Mouse (Mus musculus) MEL (cell line): ENCODE results near the gene Ghrl. TPM values are rescaled to one million over a fixed set of nuclear protein-coding genes. Genes with fewer than 3 reads are reported as not detected.

Experiments
- DNase-seq: peaks from one replicate; pipeline ENCODE4 v3.0.0; 2011; ENCODE audit warnings: low read depth, low spot score
- H3K27ac ChIP-seq: 2 replicates; pipeline ENCODE4 v1.5.1; 2012; ENCODE audit warnings: low read depth, mild to moderate bottlenecking, control low read depth, low read length, moderate library complexity; ENCODE audit not compliant: control insufficient read depth
- H3K27me3 ChIP-seq, 2 experiments: fragments of 150-350 bp in 1 of 2; sonication (generic) in 1 of 2; 2 replicates each; pipeline ENCODE4 v1.6.1; 2012; ENCODE audit warnings: low read length in 2 of 2, mild to moderate bottlenecking in 2 of 2, improper control_type of control experiment in 1 of 2, moderate library complexity in 1 of 2; ENCODE audit not compliant: insufficient read depth in 2 of 2, control insufficient read depth in 1 of 2
- H3K36me3 ChIP-seq, 2 experiments: 2 replicates each; pipeline ENCODE4 v1.6.1; 2012 to 2014; ENCODE audit warnings: low read length in 2 of 2, improper control_type of control experiment in 1 of 2, inconsistent platforms in 1 of 2, mild to moderate bottlenecking in 1 of 2; ENCODE audit not compliant: insufficient read depth in 2 of 2, control insufficient read depth in 1 of 2
- H3K4me1 ChIP-seq, 2 experiments: fragments of 150-350 bp in 1 of 2; sonication (generic) in 1 of 2; 2 replicates each; pipeline ENCODE4 v1.6.1; 2012; ENCODE audit warnings: low read length in 2 of 2, improper control_type of control experiment in 1 of 2, mild to moderate bottlenecking in 1 of 2; ENCODE audit not compliant: insufficient read depth in 2 of 2, control insufficient read depth in 1 of 2
- H3K4me3 ChIP-seq, 2 experiments: fragments of 150-350 bp in 1 of 2; sonication (generic) in 1 of 2; 2 replicates each; pipeline ENCODE4 v1.5.1; 2012; ENCODE audit warnings: low read depth in 2 of 2, low read length in 2 of 2, mild to moderate bottlenecking in 2 of 2, moderate library complexity in 2 of 2, control low read depth in 1 of 2, improper control_type of control experiment in 1 of 2; ENCODE audit not compliant: control insufficient read depth in 1 of 2, insufficient read depth in 1 of 2
- H3K79me2 ChIP-seq: 2 replicates; pipeline ENCODE4 v1.6.1; 2012; ENCODE audit warnings: mild to moderate bottlenecking, low read length, moderate library complexity; ENCODE audit not compliant: control insufficient read depth, poor library complexity, insufficient read depth
- H3K9ac ChIP-seq: 2 replicates; pipeline ENCODE4 v1.6.1; 2012; ENCODE audit warnings: low read depth, mild to moderate bottlenecking, control low read depth, low read length, moderate library complexity; ENCODE audit not compliant: control insufficient read depth, poor library complexity, severe bottlenecking
- H3K9me3 ChIP-seq: fragments of 150-350 bp; sonication (generic); replicated peaks from 2 replicates; pipeline ENCODE4 v1.6.1; 2012; ENCODE audit warnings: mild to moderate bottlenecking, low read length, improper control_type of control experiment, moderate library complexity; ENCODE audit not compliant: insufficient read depth
- CHD1 ChIP-seq: IDR thresholded peaks from 2 replicates; pipeline ENCODE4 v1.6.1; 2012; ENCODE audit warnings: low read depth, mild to moderate bottlenecking, inconsistent platforms, low read length, improper control_type of control experiment
- CTCF ChIP-seq, 3 experiments: IDR thresholded peaks in 2 of 3; conservative IDR thresholded peaks in 1 of 3; 2 replicates each; pipeline ENCODE4 v1.5.1; 2011 to 2012; ENCODE audit warnings: low read length in 3 of 3, low read depth in 2 of 3, mild to moderate bottlenecking in 2 of 3, improper control_type of control experiment in 1 of 3, inconsistent platforms in 1 of 3, mixed read lengths in 1 of 3, moderate library complexity in 1 of 3; ENCODE audit not compliant: control insufficient read depth in 1 of 3, insufficient read depth in 1 of 3, poor library complexity in 1 of 3, severe bottlenecking in 1 of 3
- ELF1 ChIP-seq: IDR thresholded peaks from 2 replicates; pipeline ENCODE4 v1.6.1; 2014; ENCODE audit warnings: low read depth, mild to moderate bottlenecking, inconsistent platforms, low read length, improper control_type of control experiment, moderate library complexity
- GABPA ChIP-seq: IDR thresholded peaks from 2 replicates; pipeline ENCODE4 v1.6.1; 2012; ENCODE audit warnings: low read depth, mild to moderate bottlenecking, inconsistent platforms, low read length, improper control_type of control experiment, moderate library complexity
- HCFC1 ChIP-seq: IDR thresholded peaks from 2 replicates; pipeline ENCODE4 v1.6.1; 2012; ENCODE audit warnings: low read depth, mild to moderate bottlenecking, inconsistent platforms, low read length, improper control_type of control experiment, moderate library complexity
- KAT2A ChIP-seq: conservative IDR thresholded peaks from 2 replicates; pipeline ENCODE4 v1.6.1; 2012; ENCODE audit warnings: low read depth, low read length, improper control_type of control experiment, inconsistent platforms
- MAFK ChIP-seq: IDR thresholded peaks from 2 replicates; pipeline ENCODE4 v1.6.1; 2011; ENCODE audit warnings: low read depth, mild to moderate bottlenecking, low read length, improper control_type of control experiment, borderline replicate concordance
- MXI1 ChIP-seq: IDR thresholded peaks from 2 replicates; pipeline ENCODE4 v1.6.1; 2011; ENCODE audit warnings: mild to moderate bottlenecking, low read depth, low read length, improper control_type of control experiment
- MYC ChIP-seq: IDR thresholded peaks from 2 replicates; pipeline ENCODE4 v1.6.1; 2011; ENCODE audit warnings: low read depth, mild to moderate bottlenecking, low read length, improper control_type of control experiment, moderate library complexity
- NELFE ChIP-seq: IDR thresholded peaks from 2 replicates; pipeline ENCODE4 v1.6.1; 2011; ENCODE audit warnings: low read depth, low read length, improper control_type of control experiment
- POLR2A ChIP-seq, 2 experiments: IDR thresholded peaks; 2 replicates each; pipeline ENCODE4 v1.6.1; 2011 to 2012; ENCODE audit warnings: low read length in 2 of 2, mild to moderate bottlenecking in 2 of 2, control low read depth in 1 of 2, improper control_type of control experiment in 1 of 2, low read depth in 1 of 2, moderate library complexity in 1 of 2; ENCODE audit not compliant: control insufficient read depth in 1 of 2, insufficient read depth in 1 of 2, poor library complexity in 1 of 2
- RCOR1 ChIP-seq: IDR thresholded peaks from 2 replicates; pipeline ENCODE4 v1.6.1; 2012; ENCODE audit warnings: low read depth, mild to moderate bottlenecking, inconsistent platforms, low read length, improper control_type of control experiment
- SIN3A ChIP-seq: IDR thresholded peaks from 2 replicates; pipeline ENCODE4 v1.6.1; 2012; ENCODE audit warnings: low read length, improper control_type of control experiment, inconsistent platforms
- SMC3 ChIP-seq: IDR thresholded peaks from 2 replicates; pipeline ENCODE4 v1.6.1; 2011; ENCODE audit warnings: low read depth, low read length, improper control_type of control experiment
- TBP ChIP-seq: IDR thresholded peaks from 2 replicates; pipeline ENCODE4 v1.8.0; 2011; ENCODE audit warnings: low read depth, low read length, improper control_type of control experiment
- UBTF ChIP-seq: IDR thresholded peaks from 2 replicates; pipeline ENCODE4 v1.6.1; 2012; ENCODE audit warnings: low read depth, mild to moderate bottlenecking, inconsistent platforms, low read length, improper control_type of control experiment, moderate library complexity, borderline replicate concordance; ENCODE audit not compliant: insufficient read depth
- USF1 ChIP-seq: IDR thresholded peaks from 2 replicates; pipeline ENCODE4 v1.6.1; 2014; ENCODE audit warnings: low read depth, mild to moderate bottlenecking, inconsistent platforms, low read length, improper control_type of control experiment, moderate library complexity
- USF2 ChIP-seq, 2 experiments: IDR thresholded peaks; 2 replicates each; pipeline ENCODE4 v1.6.1; 2011 to 2012; ENCODE audit warnings: improper control_type of control experiment in 2 of 2, low read length in 2 of 2, borderline replicate concordance in 1 of 2, inconsistent platforms in 1 of 2, low read depth in 1 of 2, mild to moderate bottlenecking in 1 of 2; ENCODE audit not compliant: insufficient read depth in 1 of 2
- ZC3H11A ChIP-seq: IDR thresholded peaks from 2 replicates; pipeline ENCODE4 v1.6.1; 2012; ENCODE audit warnings: low read depth, mild to moderate bottlenecking, inconsistent platforms, low read length, improper control_type of control experiment
- ZKSCAN1 ChIP-seq: IDR thresholded peaks from 2 replicates; pipeline ENCODE4 v1.6.1; 2012; ENCODE audit warnings: low read depth, mild to moderate bottlenecking, inconsistent platforms, low read length, improper control_type of control experiment, moderate library complexity
- ZMIZ1 ChIP-seq: IDR thresholded peaks from 2 replicates; pipeline ENCODE4 v1.6.1; 2012; ENCODE audit warnings: low read depth, mild to moderate bottlenecking, inconsistent platforms, low read length, improper control_type of control experiment, moderate library complexity
- polyA plus RNA-seq, 2 experiments: library from polyadenylated mRNA; stranded (reverse) in 1 of 2; unstranded in 1 of 2; fragments of >175 nt in 1 of 2; fragments of >200 nt in 1 of 2; gene quantifications; 2 replicates each; pipeline versions ENCODE4 v1.2.1 to v1.2.4; 2012; ENCODE audit warnings: low replicate concordance in 2 of 2, low read depth in 1 of 2; ENCODE audit not compliant: insufficient read length in 2 of 2, insufficient read depth in 1 of 2, missing spikeins in 1 of 2
- total RNA-seq: library from RNA; depleted of rRNA; stranded (reverse); fragments of 300-350 nt; gene quantifications from 2 replicates; pipeline ENCODE4 v1.2.3, GENCODE M21; 2012

Gene Ghrl
- total and polyA plus RNA-seq, 3 experiments: 0.81 to 2.8 TPM; not detected in 1

- peaks cover 22% of the 10 kb centered on the region for H3K79me2 ChIP-seq
- H3K4me1 ChIP-seq: peaks cover 0 to 9% of the 10 kb centered on the region in 2 experiments; a peak in 3 of 4 replicates
- DNase-seq: no peak
- no peak for TF ChIP-seq MYC
- no peak for TF ChIP-seq CHD1
- TF ChIP-seq MAFK: no peak
- TF ChIP-seq SIN3A: no peak
- TF ChIP-seq ZMIZ1: no peak
- no peak for TF ChIP-seq GABPA
- TF ChIP-seq TBP: no peak
- no peak for TF ChIP-seq ZC3H11A
- TF ChIP-seq KAT2A: no peak
- TF ChIP-seq USF2 (IDR thresholded peaks at IDR 0.05; ENCODE audit: borderline replicate concordance in 1 of 2, insufficient read depth in 1 of 2, low read depth in 1 of 2, low read length in 2 of 2): no peak
- no peak for TF ChIP-seq RCOR1
- no peak for TF ChIP-seq ZKSCAN1
- no peak for TF ChIP-seq ELF1
- no peak for TF ChIP-seq NELFE
- TF ChIP-seq POLR2A (IDR thresholded peaks at IDR 0.05; ENCODE audit: control insufficient read depth in 1 of 2, insufficient read depth in 1 of 2, low read depth in 1 of 2, low read length in 2 of 2, poor library complexity in 1 of 2): no peak
- H3K36me3 ChIP-seq: peaks cover 2 to 7% of the 10 kb centered on the region in 2 experiments; a peak in 2 of 4 replicates
- no peak overlapping the region for H3K4me3 ChIP-seq
- no peaks in the 10 kb centered on the region for H3K9me3 ChIP-seq
- no peak overlapping the region for H3K9ac ChIP-seq
- H3K27ac ChIP-seq: no peak overlapping the region
- peaks cover 6 to 8% of the 10 kb centered on the region in 2 experiments for H3K27me3 ChIP-seq
Measured at GRCm38 (mm10) chr6:113743111-113743510, 23.4 kb upstream of the Ghrl start.

- Histone ChIP-seq H3K4me1 (peaks cover 0 to 9% of the 10 kb centered on the region in 2 experiments; a peak in 3 of 4 replicates), H3K4me3 (no peak overlapping the region), H3K27me3 (peaks cover 6 to 7% of the 10 kb centered on the region in 2 experiments)
- no peak for DNase-seq
- TF ChIP-seq KAT2A: no peak
- TF ChIP-seq USF1: no peak
- no peak for TF ChIP-seq SMC3
- no peak for TF ChIP-seq ZMIZ1
- no peak for TF ChIP-seq MAFK
- no peak for TF ChIP-seq CTCF (IDR thresholded peaks at IDR 0.05 in 2 of 3, conservative IDR thresholded peaks at IDR 0.05 in 1 of 3; ENCODE audit: control insufficient read depth in 1 of 3, insufficient read depth in 1 of 3, low read depth in 2 of 3, low read length in 3 of 3, poor library complexity in 1 of 3, severe bottlenecking in 1 of 3)
- no peak for TF ChIP-seq UBTF
- TF ChIP-seq MYC: no peak
- no peak for TF ChIP-seq HCFC1
- no peak for TF ChIP-seq MXI1
- TF ChIP-seq, all 39 proteins: peak for 0
- H3K27ac ChIP-seq: no peak overlapping the region
- H3K9me3 ChIP-seq: no peaks in the 10 kb centered on the region
- H3K79me2 ChIP-seq: peaks cover 27% of the 10 kb centered on the region
- H3K36me3 ChIP-seq: peaks cover 2 to 7% of the 10 kb centered on the region in 2 experiments; a peak in 2 of 4 replicates
- H3K9ac ChIP-seq: no peak overlapping the region
Measured at GRCm38 (mm10) chr6:113742321-113742720, 22.6 kb upstream of the Ghrl start.
